Mouse (Mus musculus): ENCODE results near the gene Top1. TPM values are rescaled to one million over a fixed set of nuclear protein-coding genes. Genes with fewer than 3 reads are reported as not detected.

The Top1 gene
- total and polyA plus RNA-seq, 3 experiments, result 89.8 to 312 (median 91.3) TPM

DNA sequence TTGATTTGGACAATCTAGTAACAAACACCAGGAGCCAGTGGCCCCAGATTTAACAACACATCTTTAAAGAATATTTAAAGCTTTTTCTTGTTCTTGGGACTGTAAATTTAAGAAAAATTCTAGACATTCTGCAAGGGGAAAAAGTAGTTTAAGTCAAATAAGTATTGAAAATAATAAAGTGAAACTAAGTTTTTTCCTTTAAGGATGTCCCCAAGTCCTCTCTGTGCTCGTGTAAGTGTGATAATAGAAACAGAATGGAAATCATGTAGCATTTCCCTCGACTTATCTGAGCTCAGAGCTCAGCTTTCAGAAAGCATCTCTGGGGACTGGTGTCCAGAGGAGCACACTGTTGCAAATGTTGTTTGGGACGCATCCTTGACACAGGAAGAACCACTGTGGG lies 21.9 kb upstream of the Top1 start:
- dilution Hi-C loops (cut with MboI; ENCODE audit: extremely low pct_ligation_motif_present, extremely low pct_unique_long_range_greater_than_20kb, low sequenced_read_pairs) (no loop called here), in situ Hi-C loops (cut with MboI; ENCODE audit: low pct_ligation_motif_present, low pct_unique_long_range_greater_than_20kb, low sequenced_read_pairs) (no loop called here)
- peak overlapping the region; percentile 42 for H3K27ac ChIP-seq (ENCODE audit: insufficient read depth, low read depth)
- peak overlapping the region; percentile 48; the same call in 1 of the 2 replicates for H3K4me2 ChIP-seq (ENCODE audit: insufficient read depth, low read depth, poor library complexity, severe bottlenecking)
- TF ChIP-seq TBP (conservative IDR thresholded peaks at IDR 0.05; ENCODE audit: low read depth, low read length) (no peak), ZMIZ1 (IDR thresholded peaks at IDR 0.05; ENCODE audit: low read depth, low read length) (no peak), USF1 (IDR thresholded peaks at IDR 0.05; ENCODE audit: low read depth, low read length) (no peak), GABPA (IDR thresholded peaks at IDR 0.05; ENCODE audit: insufficient replicate concordance, low read depth, low read length) (no peak), MEF2A (IDR thresholded peaks at IDR 0.05; ENCODE audit: borderline replicate concordance, low read depth, low read length) (no peak), ETS1 (conservative IDR thresholded peaks at IDR 0.05; ENCODE audit: low read depth, low read length) (0 out of 2 replicates have a peak, but pooled peaks have one; percentile 28), MAFK (IDR thresholded peaks at IDR 0.05; ENCODE audit: insufficient replicate concordance, low read length) (no peak), SMC3 (IDR thresholded peaks at IDR 0.05; ENCODE audit: low read depth, low read length) (no peak), EP300 (IDR thresholded peaks at IDR 0.05; ENCODE audit: low read length) (peak; percentile 61; the same call in 1 of the 2 replicates), CHD1 (IDR thresholded peaks at IDR 0.05; ENCODE audit: low read depth, low read length) (no peak), POLR2AphosphoS2 (IDR thresholded peaks at IDR 0.05; ENCODE audit: low read depth, low read length) (no peak), IRF4 (IDR thresholded peaks at IDR 0.05; ENCODE audit: low read depth, low read length) (0 out of 2 replicates have a peak, but pooled peaks have one; percentile 31), ELF1 (IDR thresholded peaks at IDR 0.05; ENCODE audit: low read depth, low read length) (no peak), MXI1 (IDR thresholded peaks at IDR 0.05; ENCODE audit: low read depth, low read length) (no peak), UBTF (IDR thresholded peaks at IDR 0.05; ENCODE audit: low read depth, low read length) (no peak), JUND (conservative IDR thresholded peaks at IDR 0.05; ENCODE audit: low read depth, low read length) (no peak; the same call in 1 of the 2 replicates), CTCF (conservative IDR thresholded peaks at IDR 0.05 in 1 of 2, IDR thresholded peaks at IDR 0.05 in 1 of 2; ENCODE audit: low read depth in 2 of 2, low read length in 2 of 2) (no peak), SIN3A (IDR thresholded peaks at IDR 0.05; ENCODE audit: low read length) (no peak), NRF1 (IDR thresholded peaks at IDR 0.05; ENCODE audit: low read depth, low read length) (no peak), ZKSCAN1 (IDR thresholded peaks at IDR 0.05; ENCODE audit: borderline replicate concordance, low read depth, low read length) (no peak), ZNF384 (IDR thresholded peaks at IDR 0.05; ENCODE audit: low read depth, low read length) (no peak)
- DNase-seq (ENCODE audit: extremely low read depth), result peak; percentile 38
- H3K4me1 ChIP-seq (ENCODE audit: control insufficient read depth in 1 of 2, insufficient read depth in 2 of 2), result peaks cover 29 to 76% of the 10 kb centered on the region in 2 experiments
- H3K36me3 ChIP-seq (replicated peaks in 1 of 2; ENCODE audit: control insufficient read depth in 1 of 2, insufficient read depth in 1 of 2, low read length in 1 of 2), result no peaks in the 10 kb centered on the region
- no peaks in the 10 kb centered on the region for H3K79me2 ChIP-seq (replicated peaks; ENCODE audit: control insufficient read depth, extremely low read depth, insufficient read depth, poor library complexity, severe bottlenecking)
- H3K27me3 ChIP-seq (replicated peaks), result no peaks in the 10 kb centered on the region
- peaks cover 5% of the 10 kb centered on the region for H3K9me3 ChIP-seq (replicated peaks; ENCODE audit: low read length)
- H3K9ac ChIP-seq (ENCODE audit: insufficient read depth, low read depth), result peak overlapping the region; percentile 27
- H3K4me3 ChIP-seq (replicated peaks in 1 of 3; ENCODE audit: low read depth in 2 of 3, low read length in 2 of 3, poor library complexity in 1 of 3), result no peak overlapping the region

All from CH12.LX (cell line).